Mouse (Mus musculus) regulatory T cell (primary cell): ENCODE measurements at regions not wholly inside any gene's neighbourhood (a gene's known extent, or its start where the extent isn't known, plus 50 kb on each side); places are given as distances from the start of the nearest gene placed in this dataset.
"Not testable (repeated sequence)": the region's sequence is repeated elsewhere in the genome, so short reads cannot be mapped to it uniquely, and the experiment has no call there.

Experiments used
- in situ Hi-C: fragments of 300-600 bp; cut with MboI, MseI; formaldehyde crosslinking; loops from one replicate; pipeline ENCODE4 v1.15.1; 2025; ENCODE audit warnings: high pct_unique_total_duplicates

GRCm38 (mm10) chr11:92228855-92229254 is 651.5 kb upstream of the Kif2b start:
- in situ Hi-C loops: no loop called here

GRCm38 (mm10) chr11:92208980-92209548 is 631.7 kb upstream of the Kif2b start:
- in situ Hi-C loops: loop anchor here (25.0 kb wide), 1 partner anchor 1097 kb away; no protein-coding TSS in a partner anchor

- in situ Hi-C loops: not testable (repeated sequence)
Measured at GRCm38 (mm10) chr11:92178393-92178792, 601.0 kb upstream of the Kif2b start.

- in situ Hi-C loops: no loop called here
Measured at GRCm38 (mm10) chr11:92153124-92153523, 575.8 kb upstream of the Kif2b start.

- in situ Hi-C loops: loop anchor here (5.0 kb wide), 1 partner anchor 73 kb away; no protein-coding TSS in a partner anchor
Measured at GRCm38 (mm10) chr11:92135677-92136076, 558.3 kb upstream of the Kif2b start.

- in situ Hi-C loops: loop anchor here (5.0 kb wide), 1 partner anchor 73 kb away; no protein-coding TSS in a partner anchor
Measured at GRCm38 (mm10) chr11:92134891-92135590, 557.7 kb upstream of the Kif2b start.

- in situ Hi-C loops: no loop called here
Measured at GRCm38 (mm10) chr11:92084766-92085165, 507.4 kb upstream of the Kif2b start.

GRCm38 (mm10) chr11:92041695-92042094 is 464.3 kb upstream of the Kif2b start:
- in situ Hi-C loops: no loop called here

- in situ Hi-C loops: no loop called here
Measured at GRCm38 (mm10) chr11:92040161-92040560, 462.8 kb upstream of the Kif2b start.

- in situ Hi-C loops: no loop called here
Measured at GRCm38 (mm10) chr11:92018419-92018818, 441.1 kb upstream of the Kif2b start.

GRCm38 (mm10) chr11:92011284-92011683 is 433.9 kb upstream of the Kif2b start:
- in situ Hi-C loops: no loop called here

- in situ Hi-C loops: no loop called here
Measured at GRCm38 (mm10) chr11:91995524-91995923, 418.2 kb upstream of the Kif2b start.

- in situ Hi-C loops: no loop called here
Measured at GRCm38 (mm10) chr11:91969531-91969930, 392.2 kb upstream of the Kif2b start.

- in situ Hi-C loops: no loop called here
Measured at GRCm38 (mm10) chr11:91944336-91944735, 367.0 kb upstream of the Kif2b start.
